Mouse (Mus musculus) lung, adult 2 months (tissue): ENCODE results near the gene Drosha.

Source experiments
- CTCF ChIP-seq: fragments of 200-500 bp; IDR thresholded peaks from 2 replicates; pipeline ENCODE4 v1.5.1; 2011; ENCODE audit warnings: mild to moderate bottlenecking, low read length, control low read depth; ENCODE audit not compliant: insufficient read depth
- POLR2A ChIP-seq: fragments of 200-500 bp; IDR thresholded peaks from 2 replicates; pipeline ENCODE4 v1.6.1; 2011; ENCODE audit warnings: low read depth, mild to moderate bottlenecking, control low read depth, low read length, borderline replicate concordance; ENCODE audit errors: extremely low read depth

DNA sequence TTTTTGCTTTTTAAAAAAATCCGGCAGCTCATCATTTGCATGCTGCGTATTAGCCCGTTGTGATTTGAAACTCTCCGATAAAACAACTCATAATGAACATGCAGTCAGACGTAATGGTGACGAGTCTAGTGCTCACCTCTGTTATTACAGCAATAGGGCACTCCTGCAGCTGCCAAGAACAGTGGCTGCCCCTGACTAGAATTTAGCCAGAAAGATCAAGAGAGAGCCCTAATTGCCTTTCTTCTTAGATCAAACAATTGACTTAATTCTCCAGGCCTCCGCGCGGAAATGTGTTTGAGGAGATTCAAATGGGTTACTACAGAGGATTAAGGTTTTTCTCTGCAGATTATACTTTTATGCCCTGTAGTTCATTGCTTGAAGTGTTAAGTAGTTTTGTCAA lies 116.5 kb downstream of the Drosha start:
- TF ChIP-seq CTCF (no peak), POLR2A (no peak)
